Mouse (Mus musculus) embryonic facial prominence, embryonic 11.5 days (tissue): ENCODE measurements around the gene Gm6034. TPM values are rescaled to one million over a fixed set of nuclear protein-coding genes. Genes with fewer than 3 reads are reported as not detected.
"Not testable (repeated sequence)": the region's sequence is repeated elsewhere in the genome, so short reads cannot be mapped to it uniquely, and the experiment has no call there.

ENCODE experiments used
- ATAC-seq: fragments of 200-750 bp; cut with Nextera tagmentation; replicated peaks from 2 replicates; pipeline ENCODE4 v1.8.0; 2017; ENCODE audit warnings: low read depth; ENCODE audit not compliant: insufficient number of reproducible peaks, low FRiP score, low TSS enrichment
- DNase-seq: peaks from one replicate; pipeline ENCODE4 v3.0.0-alpha.2; 2015; ENCODE audit warnings: low spot score
- H3K27ac ChIP-seq: fragments of 300-500 bp; sonication (generic); replicated peaks from 2 replicates; pipeline ENCODE4 v1.5.1; 2014; ENCODE audit warnings: mild to moderate bottlenecking, low read depth, low read length, control low read depth
- H3K27me3 ChIP-seq: fragments of 300-500 bp; sonication (generic); 2 replicates; pipeline ENCODE4 v1.6.1; 2014; ENCODE audit warnings: mild to moderate bottlenecking, low read length, moderate library complexity, mixed read lengths; ENCODE audit not compliant: control insufficient read depth, insufficient read depth
- H3K36me3 ChIP-seq: fragments of 300-500 bp; sonication (generic); replicated peaks from 2 replicates; pipeline ENCODE4 v1.6.1; 2014; ENCODE audit warnings: low read depth, mild to moderate bottlenecking, low read length, moderate library complexity, mixed read lengths; ENCODE audit not compliant: control insufficient read depth, insufficient read depth
- H3K4me1 ChIP-seq: fragments of 300-500 bp; sonication (generic); 2 replicates; pipeline ENCODE4 v1.6.1; 2014; ENCODE audit warnings: low read length, mixed read lengths; ENCODE audit not compliant: control insufficient read depth, insufficient read depth
- H3K4me2 ChIP-seq: fragments of 300-500 bp; sonication (generic); 2 replicates; pipeline ENCODE4 v1.6.1; 2014; ENCODE audit warnings: low read depth, mild to moderate bottlenecking, control low read depth, low read length, moderate library complexity
- H3K4me3 ChIP-seq: fragments of 300-500 bp; sonication (generic); 2 replicates; pipeline ENCODE4 v1.5.1; 2014; ENCODE audit warnings: low read depth, low read length, control low read depth
- H3K9ac ChIP-seq: fragments of 300-500 bp; sonication (generic); replicated peaks from 2 replicates; pipeline ENCODE4 v1.6.1; 2014; ENCODE audit warnings: mild to moderate bottlenecking, control low read depth, low read length
- H3K9me3 ChIP-seq: fragments of 300-500 bp; sonication (generic); replicated peaks from 2 replicates; pipeline ENCODE4 v1.6.1; 2016; ENCODE audit warnings: mild to moderate bottlenecking, low read length, inconsistent platforms, mixed read lengths; ENCODE audit not compliant: control insufficient read depth
- WGBS: fragments of 180-500 bp; shearing (Covaris S2); extraction: QIAGEN DNeasy Blood & Tissue Kit; methylation state at CpG from one replicate; pipeline ENCODE4 v1.1.7; 2014; 5-methylcytosine and 5-hydroxymethylcytosine counted together
- polyA plus RNA-seq: library from polyadenylated mRNA; unstranded; fragments of >200 nt; fragmentation: Nextera tagmentation; extraction: Ambion mirVana; gene quantifications from 2 replicates; pipeline ENCODE4 v1.2.1, GENCODE M21; 2014

Gm6034 gene
- polyA plus RNA-seq, 1 experiment from 2014 or later = not detected

DNA sequence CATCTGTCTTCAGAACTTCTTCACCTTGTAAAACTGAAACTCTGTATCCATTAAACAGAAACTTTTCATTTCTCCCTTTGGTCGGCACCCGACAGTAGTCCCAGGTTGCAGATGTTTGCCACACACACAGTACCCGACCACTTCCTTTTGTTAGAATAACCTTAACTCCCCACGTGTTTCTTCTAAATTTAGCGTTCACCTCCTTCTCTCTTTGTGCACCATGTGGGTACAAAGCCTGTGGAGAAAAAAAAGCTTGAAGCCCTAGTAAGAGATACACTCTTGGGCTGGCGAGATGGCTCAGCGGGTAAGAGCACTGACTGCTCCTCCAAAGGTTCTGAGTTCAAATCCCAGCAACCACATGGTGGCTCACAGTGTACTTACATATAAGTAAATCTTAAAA lies 43.4 kb upstream of the Gm6034 start:
- no peak for ATAC-seq
- Histone ChIP-seq H3K9me3 (no peaks in the 10 kb centered on the region), H3K4me3 (no peak overlapping the region), H3K36me3 (no peaks in the 10 kb centered on the region), H3K4me1 (no peaks in the 10 kb centered on the region; the same call in 1 of the 2 replicates), H3K27ac (no peak overlapping the region), H3K27me3 (no peaks in the 10 kb centered on the region), H3K9ac (no peak overlapping the region), H3K4me2 (no peak overlapping the region)
- 90% methylated on average over 7 of the region's 7 CpGs for WGBS
- DNase-seq = no peak

DNA sequence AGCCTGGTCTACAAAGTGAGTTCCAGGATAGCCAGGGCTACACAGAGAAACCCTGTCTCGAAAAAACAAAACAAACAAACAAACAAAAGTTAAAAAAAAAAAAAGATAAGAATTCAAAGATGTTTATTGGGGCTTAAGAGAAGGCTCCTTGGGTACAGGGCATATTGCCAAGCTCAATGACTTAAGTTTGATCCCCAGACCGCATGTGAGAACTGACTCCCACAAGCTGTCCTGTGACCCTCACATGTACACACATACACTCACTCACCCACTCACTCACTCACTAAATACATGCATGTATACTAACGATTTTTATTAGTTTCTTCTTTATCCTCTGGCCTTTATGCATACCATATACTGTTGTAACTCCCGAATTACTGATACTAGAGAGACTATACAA lies 42.4 kb upstream of the Gm6034 start:
- Histone ChIP-seq H3K9me3 (no peaks in the 10 kb centered on the region), H3K4me2 (no peak overlapping the region), H3K27me3 (no peaks in the 10 kb centered on the region), H3K4me1 (no peaks in the 10 kb centered on the region; the same call in 1 of the 2 replicates), H3K4me3 (no peak overlapping the region), H3K9ac (no peak overlapping the region), H3K27ac (no peak overlapping the region), H3K36me3 (no peaks in the 10 kb centered on the region)
- DNase-seq (no peak), ATAC-seq (no peak)
- 88% methylated on average over 4 of the region's 4 CpGs for WGBS

DNA sequence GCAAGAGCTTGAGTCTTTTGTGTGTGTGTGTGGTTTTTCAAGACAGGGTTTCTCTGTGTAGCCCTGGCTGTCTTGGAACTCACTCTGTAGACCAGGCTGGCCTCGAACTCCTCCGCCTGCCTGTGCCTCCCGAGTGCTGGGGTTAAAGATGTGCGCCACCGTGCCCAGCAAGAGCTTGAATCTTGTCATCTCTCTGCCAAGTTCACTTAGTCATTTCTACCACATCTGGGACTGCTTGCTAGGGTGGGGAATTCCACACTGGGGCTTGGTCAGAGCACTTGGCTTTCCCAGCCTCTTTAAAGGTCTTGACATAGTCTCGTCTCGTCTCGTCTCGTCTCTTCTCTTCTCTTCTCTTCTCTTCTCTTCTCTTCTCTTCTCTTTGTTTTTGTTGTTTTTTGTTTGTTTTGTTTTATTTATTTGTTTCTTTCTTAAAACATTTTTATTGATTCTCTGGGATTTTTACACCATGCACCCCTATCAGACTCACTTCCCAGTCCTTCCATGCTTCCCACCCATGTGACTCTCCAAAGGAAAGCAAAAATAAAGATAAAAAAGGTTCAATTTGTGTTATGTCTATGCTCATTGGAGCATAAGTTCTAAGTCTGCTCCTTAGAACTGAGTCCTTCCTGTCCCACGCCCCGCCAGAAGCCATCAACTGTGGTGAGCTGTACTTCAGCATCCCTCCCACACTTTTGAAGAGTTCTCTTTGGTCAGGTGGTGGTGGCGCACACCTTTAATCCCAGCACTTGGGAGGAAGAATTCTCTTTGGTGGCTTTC lies 41.5 kb upstream of the Gm6034 start:
- DNase-seq = no peak
- H3K4me3 ChIP-seq = no peak overlapping the region
- H3K36me3 ChIP-seq = no peaks in the 10 kb centered on the region
- no peaks in the 10 kb centered on the region for H3K9me3 ChIP-seq
- no peak for ATAC-seq
- no peak overlapping the region for H3K27ac ChIP-seq
- H3K27me3 ChIP-seq = no peaks in the 10 kb centered on the region
- no peaks in the 10 kb centered on the region; the same call in 1 of the 2 replicates for H3K4me1 ChIP-seq
- 98% methylated on average over 12 of the region's 12 CpGs for WGBS
- no peak overlapping the region for H3K9ac ChIP-seq
- H3K4me2 ChIP-seq = no peak overlapping the region

DNA sequence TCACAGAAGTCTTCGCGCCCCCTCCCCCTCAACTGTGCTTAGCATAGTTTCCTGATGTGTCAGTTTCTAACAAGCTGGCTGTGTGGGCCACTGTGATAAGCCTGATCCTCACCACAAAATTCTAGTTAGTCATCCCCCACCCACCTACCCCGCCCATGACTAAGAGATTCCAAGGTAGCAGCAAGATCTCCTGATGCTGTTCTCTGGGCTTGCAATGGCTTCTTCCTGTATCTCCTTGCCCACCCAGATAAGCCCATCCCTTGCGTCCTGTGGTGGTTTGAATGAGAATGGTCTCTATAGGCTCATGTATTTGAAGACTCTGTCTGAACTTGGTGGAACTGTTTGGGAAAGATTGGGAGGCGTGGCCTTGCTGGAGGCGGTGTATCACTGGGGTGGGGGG lies 40.8 kb upstream of the Gm6034 start:
- Histone ChIP-seq H3K4me3 (no peak overlapping the region), H3K9ac (no peak overlapping the region), H3K36me3 (no peaks in the 10 kb centered on the region), H3K4me1 (no peaks in the 10 kb centered on the region; the same call in 1 of the 2 replicates), H3K4me2 (no peak overlapping the region), H3K9me3 (no peaks in the 10 kb centered on the region), H3K27ac (no peak overlapping the region), H3K27me3 (no peaks in the 10 kb centered on the region)
- DNase-seq (no peak), ATAC-seq (no peak)
- WGBS = 94% methylated on average over 6 of the region's 6 CpGs

DNA sequence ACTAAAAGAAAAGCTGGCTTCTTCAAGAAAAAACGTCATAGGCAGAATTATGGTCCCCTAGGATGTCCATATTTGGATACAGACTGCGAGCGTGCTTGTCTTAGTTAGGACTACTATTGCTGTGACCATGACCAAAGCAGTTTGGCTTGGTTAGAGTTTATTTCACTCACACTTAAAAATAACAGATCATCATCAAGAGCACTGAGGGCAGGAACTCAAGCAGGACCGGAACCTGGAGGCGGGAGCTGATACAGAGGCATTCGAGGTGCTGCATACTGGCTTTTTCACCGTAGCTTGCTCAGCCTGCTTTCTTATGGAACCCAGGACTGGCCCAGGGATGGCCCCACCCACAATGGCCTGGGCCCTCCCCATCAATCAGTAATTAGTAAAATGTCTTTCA lies 39.4 kb upstream of the Gm6034 start:
- no peak for ATAC-seq
- 93% methylated on average over 7 of the region's 7 CpGs for WGBS

DNA sequence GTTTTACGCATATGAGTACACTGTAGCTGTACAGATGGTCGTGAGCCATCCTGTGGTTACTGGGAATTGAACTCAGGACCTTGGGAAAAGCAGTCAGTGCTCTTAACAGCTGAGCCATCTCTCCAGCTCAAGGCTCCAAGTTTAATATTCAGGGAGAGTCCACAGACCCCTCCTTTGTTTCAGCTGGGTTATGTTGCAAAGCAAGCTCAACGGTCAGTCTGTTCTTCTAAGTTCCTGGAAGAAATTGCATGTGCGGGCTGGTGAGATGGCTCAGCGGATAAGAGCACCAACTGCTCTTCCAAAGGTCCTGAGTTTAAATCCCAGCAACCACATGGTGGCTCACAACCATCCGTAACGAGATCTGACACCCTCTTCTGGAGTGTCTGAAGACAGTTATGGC lies 38.4 kb upstream of the Gm6034 start:
- H3K4me3 ChIP-seq, H3K27ac ChIP-seq, H3K4me2 ChIP-seq, ATAC-seq, H3K36me3 ChIP-seq, H3K4me1 ChIP-seq, H3K9ac ChIP-seq, H3K27me3 ChIP-seq, H3K9me3 ChIP-seq, DNase-seq: not testable (repeated sequence)
- WGBS = 95% methylated on average over 7 of the region's 7 CpGs

More for the DNA sequence above, 39.4 kb upstream of the Gm6034 start:
- Histone ChIP-seq H3K4me1 (no peaks in the 10 kb centered on the region), H3K4me3 (no peak overlapping the region), H3K9ac (no peak overlapping the region), H3K9me3 (no peaks in the 10 kb centered on the region), H3K4me2 (no peak overlapping the region), H3K27me3 (no peaks in the 10 kb centered on the region), H3K36me3 (no peaks in the 10 kb centered on the region), H3K27ac (no peak overlapping the region)
- no peak for DNase-seq

DNA sequence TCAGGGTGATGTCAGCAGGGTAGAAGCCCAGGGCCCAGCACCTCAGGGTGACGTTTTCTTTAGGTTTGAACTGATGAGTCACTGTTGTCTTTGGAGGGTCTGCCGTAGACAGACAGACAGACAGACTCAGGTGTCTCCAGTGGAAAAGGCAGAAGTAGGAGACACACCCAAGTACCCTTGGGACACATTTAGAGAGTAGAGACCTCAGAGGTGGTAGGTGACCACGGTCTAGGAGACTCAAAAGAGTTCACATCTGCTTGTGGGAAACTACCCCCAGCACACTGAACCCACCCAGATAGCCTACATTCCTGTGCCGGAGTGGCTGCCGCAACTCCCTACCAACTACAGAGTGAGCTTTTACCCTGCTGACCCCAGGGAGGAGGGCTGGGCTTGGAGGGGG lies 27.8 kb upstream of the Gm6034 start:
- DNase-seq = no peak
- no peak for ATAC-seq
- no peak overlapping the region for H3K4me3 ChIP-seq
- no peaks in the 10 kb centered on the region for H3K27me3 ChIP-seq
- H3K27ac ChIP-seq = no peak overlapping the region
- no peaks in the 10 kb centered on the region for H3K4me1 ChIP-seq
- no peaks in the 10 kb centered on the region for H3K9me3 ChIP-seq
- peaks cover 2% of the 10 kb centered on the region; the same call in 1 of the 2 replicates for H3K36me3 ChIP-seq
- H3K4me2 ChIP-seq = no peak overlapping the region
- WGBS = 95% methylated on average over 5 of the region's 5 CpGs
- no peak overlapping the region for H3K9ac ChIP-seq

DNA sequence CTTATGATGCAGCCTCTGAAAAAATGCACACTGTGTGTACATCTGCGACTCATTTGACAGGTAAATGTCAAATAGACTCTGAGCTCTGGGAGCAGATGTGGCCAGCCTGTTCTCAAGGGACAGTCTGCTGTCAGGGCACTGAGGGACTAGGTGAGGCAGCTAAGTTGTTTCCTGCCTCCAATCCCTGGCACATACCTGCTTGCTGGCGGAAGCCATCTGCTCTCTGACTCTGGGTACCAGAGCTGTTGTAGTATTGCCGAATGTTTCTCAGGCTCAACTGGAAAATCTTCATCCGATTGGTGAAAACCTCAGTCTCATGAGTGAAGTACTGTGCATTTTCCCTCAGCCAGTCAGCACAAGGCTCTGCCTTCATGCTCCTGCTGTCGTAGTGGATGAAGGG lies 25.7 kb upstream of the Gm6034 start:
- no peaks in the 10 kb centered on the region for H3K4me1 ChIP-seq
- H3K4me3 ChIP-seq = no peak overlapping the region
- no peaks in the 10 kb centered on the region for H3K9me3 ChIP-seq
- no peak overlapping the region for H3K27ac ChIP-seq
- H3K4me2 ChIP-seq = no peak overlapping the region
- ATAC-seq = no peak
- WGBS = 88% methylated on average over 5 of the region's 5 CpGs
- H3K9ac ChIP-seq = no peak overlapping the region
- peaks cover 2% of the 10 kb centered on the region; the same call in 1 of the 2 replicates for H3K36me3 ChIP-seq
- DNase-seq = no peak
- H3K27me3 ChIP-seq = no peaks in the 10 kb centered on the region
